Mouse (Mus musculus) intestine, postnatal 0 days (tissue): ENCODE results near the gene Gm10639. TPM values are rescaled to one million over a fixed set of nuclear protein-coding genes. Genes with fewer than 3 reads are reported as not detected.

ENCODE experiments used
- ATAC-seq: fragments of 200-750 bp; cut with Nextera tagmentation; 2 replicates; pipeline ENCODE4 v1.8.0; 2017; ENCODE audit warnings: mild to moderate bottlenecking, moderate TSS enrichment, moderate library complexity
- H3K27ac ChIP-seq: fragments of 300-500 bp; sonication (generic); 2 replicates; pipeline ENCODE4 v1.5.1; 2014; ENCODE audit warnings: mild to moderate bottlenecking, low read depth, low read length, moderate library complexity
- H3K27me3 ChIP-seq: fragments of 300-500 bp; sonication (generic); replicated peaks from 2 replicates; pipeline ENCODE4 v1.6.1; 2014; ENCODE audit warnings: low read length, mixed read lengths; ENCODE audit not compliant: control insufficient read depth, insufficient read depth
- H3K36me3 ChIP-seq: fragments of 300-500 bp; sonication (generic); 2 replicates; pipeline ENCODE4 v1.6.1; 2014; ENCODE audit warnings: mild to moderate bottlenecking, moderate library complexity; ENCODE audit not compliant: control insufficient read depth, insufficient read depth
- H3K4me1 ChIP-seq: fragments of 300-500 bp; sonication (generic); replicated peaks from 2 replicates; pipeline ENCODE4 v1.6.1; 2014; ENCODE audit warnings: antibody characterized with exemption, low read length, mixed read lengths; ENCODE audit not compliant: control insufficient read depth, insufficient read depth
- H3K4me2 ChIP-seq: fragments of 300-500 bp; sonication (generic); replicated peaks from 2 replicates; pipeline ENCODE4 v1.6.1; 2014; ENCODE audit warnings: low read depth, mild to moderate bottlenecking, moderate library complexity
- H3K4me3 ChIP-seq: fragments of 300-500 bp; sonication (generic); 2 replicates; pipeline ENCODE4 v1.5.1; 2014; ENCODE audit warnings: low read depth, low read length
- H3K9ac ChIP-seq: fragments of 300-500 bp; sonication (generic); 2 replicates; pipeline ENCODE4 v1.6.1; 2014; ENCODE audit warnings: mild to moderate bottlenecking, low read depth, low read length
- H3K9me3 ChIP-seq: fragments of 300-500 bp; sonication (generic); 2 replicates; pipeline ENCODE4 v1.6.1; 2016; ENCODE audit warnings: mixed run types; ENCODE audit not compliant: control insufficient read depth
- CTCF ChIP-seq: sonication (generic); IDR thresholded peaks from 2 replicates; pipeline ENCODE4 v1.5.1; 2016; ENCODE audit warnings: low read depth, mild to moderate bottlenecking, control low read depth, antibody characterized with exemption, moderate library complexity
- WGBS: fragments of 180-500 bp; shearing (Covaris S2); extraction: QIAGEN DNeasy Blood & Tissue Kit; methylation state at CpG from one replicate; pipeline ENCODE4 v1.1.7; 2014; 5-methylcytosine and 5-hydroxymethylcytosine counted together
- polyA plus RNA-seq: library from polyadenylated mRNA; unstranded; fragments of >200 nt; fragmentation: Nextera tagmentation; extraction: Ambion mirVana; gene quantifications from 2 replicates; pipeline ENCODE4 v1.2.1, GENCODE M21; 2015

Gene Gm10639
- polyA plus RNA-seq, 1 experiment from 2014 or later = 0.70 TPM

DNA sequence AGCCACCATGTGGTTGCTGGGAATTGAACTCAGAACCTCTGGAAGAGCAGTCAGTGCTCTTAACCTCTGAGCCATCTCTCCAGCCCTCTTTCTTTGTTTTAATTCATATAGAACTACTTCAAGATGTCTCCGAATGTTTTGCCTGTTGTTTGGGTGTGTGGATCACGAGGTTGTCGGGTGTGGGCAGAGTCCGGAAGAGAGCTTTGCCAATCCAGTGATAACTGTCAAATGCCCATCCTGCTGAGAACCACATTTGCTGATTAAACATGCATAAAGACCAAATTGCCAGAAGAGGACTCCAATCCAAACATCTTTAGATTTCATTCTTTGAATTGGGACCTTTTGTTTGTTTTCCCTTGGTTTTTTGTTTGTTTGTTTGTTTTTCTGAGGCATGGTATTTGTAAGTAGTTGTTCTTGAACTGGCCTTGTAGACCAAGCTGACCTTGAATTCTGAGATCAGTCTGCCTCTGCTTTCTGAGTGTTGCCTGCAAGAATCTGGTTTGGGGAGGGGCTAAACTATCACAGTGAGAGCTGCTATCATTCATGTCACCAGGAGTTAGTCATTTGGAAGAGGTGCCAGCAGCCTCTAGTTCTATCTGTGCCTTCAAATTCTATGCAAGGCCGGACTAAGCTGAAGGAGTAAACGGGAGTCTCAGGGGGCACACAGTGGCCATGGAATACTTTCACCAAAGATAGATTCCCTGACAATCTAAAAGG, 61.9 kb downstream of the Gm10639 start:
- TF ChIP-seq CTCF = no peak
- no peaks in the 10 kb centered on the region for H3K9me3 ChIP-seq
- H3K4me3 ChIP-seq = no peak overlapping the region
- no peak overlapping the region for H3K27ac ChIP-seq
- H3K9ac ChIP-seq = no peak overlapping the region
- H3K27me3 ChIP-seq = no peaks in the 10 kb centered on the region
- WGBS = 81% methylated on average over 6 of the region's 6 CpGs
- no peak for ATAC-seq
- H3K4me1 ChIP-seq = no peaks in the 10 kb centered on the region
- no peak overlapping the region for H3K4me2 ChIP-seq
- no peaks in the 10 kb centered on the region for H3K36me3 ChIP-seq

Other genes with a start within 250 kb of the Gm10639 start
- not detected in 2 replicates for gene Gcm1, start 238.0 kb upstream of the Gm10639 start, polyA plus RNA-seq
- 37.7 and 40.2 TPM in 2 replicates for gene Fbxo9, start 180.9 kb upstream of the Gm10639 start, polyA plus RNA-seq
- gene Ick, start 180.7 kb upstream of the Gm10639 start, polyA plus RNA-seq = 27.3 and 28.2 TPM in 2 replicates
- 23.3 and 36.2 TPM in 2 replicates for gene Gsta4, start 107.1 kb upstream of the Gm10639 start, polyA plus RNA-seq
- gene Gsta1, start 59.3 kb upstream of the Gm10639 start, polyA plus RNA-seq = 94.0 and 129 TPM in 2 replicates
- gene Gm3776, start 32.8 kb upstream of the Gm10639 start, polyA plus RNA-seq = 66.1 and 82.0 TPM in 2 replicates
- not detected in 2 replicates for gene Omt2a, start 24.9 kb downstream of the Gm10639 start, polyA plus RNA-seq
- not detected in 2 replicates for gene Omt2b, start 37.7 kb downstream of the Gm10639 start, polyA plus RNA-seq
- 94.5 and 130 TPM in 2 replicates for gene Gsta2, start 65.9 kb downstream of the Gm10639 start, polyA plus RNA-seq
- not detected in 2 replicates for gene Dppa5a, start 78.3 kb downstream of the Gm10639 start, polyA plus RNA-seq
- gene Ooep, start 88.8 kb downstream of the Gm10639 start, polyA plus RNA-seq = 0.47 and 0.51 TPM in 2 replicates
- 0.05 and 0.10 TPM in 2 replicates for gene Ddx43, start 105.9 kb downstream of the Gm10639 start, polyA plus RNA-seq
- 0.96 and 1.1 TPM in 2 replicates for gene Cgas, start 153.3 kb downstream of the Gm10639 start, polyA plus RNA-seq
- 8.2 and 8.4 TPM in 2 replicates for gene Mto1, start 158.3 kb downstream of the Gm10639 start, polyA plus RNA-seq
- gene Gm17324, start 158.9 kb downstream of the Gm10639 start, polyA plus RNA-seq = 0.17 and 0.39 TPM in 2 replicates
- 1,954 and 2,041 TPM in 2 replicates for gene Eef1a1, start 199.2 kb downstream of the Gm10639 start, polyA plus RNA-seq